Mouse (Mus musculus) brain, embryonic 18.5 days (tissue): ENCODE data around the gene Acvr1c.

Source experiments
- DNase-seq: peaks from one replicate; pipeline ENCODE4 v3.0.0-alpha.2; 2012; ENCODE audit warnings: low read depth, low spot score

Gene Acvr1c

GRCm38 (mm10) chr2:58357414-58358131 is at the start of gene Acvr1c:
Gene Acvr1c (minus strand): TSS chr2:58357895.
- DNase-seq = no peak

DNA sequence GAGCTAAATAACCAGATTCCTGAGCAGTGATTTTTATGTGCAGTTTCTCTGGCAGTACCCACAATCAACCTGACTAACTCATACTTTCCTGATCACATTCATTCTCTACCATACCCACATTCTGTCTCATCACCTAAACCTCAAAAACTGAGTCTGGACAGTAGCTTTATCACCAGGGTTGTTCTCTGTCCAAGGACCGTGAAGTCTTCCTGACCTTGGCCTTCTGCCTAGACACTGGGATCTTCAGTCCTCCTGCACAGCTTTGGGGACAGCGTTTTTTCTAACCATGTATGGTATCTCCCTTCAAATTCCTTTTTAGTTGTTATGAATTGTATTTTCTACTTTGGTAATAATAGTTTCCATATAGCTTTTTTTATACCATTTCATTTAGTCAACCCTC is 45.8 kb upstream of the Acvr1c start:
- DNase-seq = no peak

DNA sequence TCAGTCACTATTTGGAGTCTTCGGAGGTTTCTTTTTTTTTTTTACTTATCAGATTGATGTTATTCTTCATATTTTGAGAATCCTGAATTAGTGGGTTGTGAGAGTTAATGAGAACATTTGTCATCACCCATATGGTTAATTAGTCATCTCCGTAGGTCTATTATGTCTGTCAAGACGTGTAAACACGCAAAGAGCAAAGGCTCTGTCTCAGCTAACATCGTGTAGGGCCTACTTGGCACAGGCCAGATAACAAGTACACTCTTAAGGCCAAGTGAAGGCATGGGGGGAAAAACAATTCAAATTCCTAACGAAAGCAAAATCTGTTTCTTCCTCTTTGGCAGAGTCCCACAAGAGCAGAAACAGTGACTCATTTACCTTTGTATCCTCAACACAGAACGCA is 30.9 kb upstream of the Acvr1c start:
- DNase-seq = no peak

DNA sequence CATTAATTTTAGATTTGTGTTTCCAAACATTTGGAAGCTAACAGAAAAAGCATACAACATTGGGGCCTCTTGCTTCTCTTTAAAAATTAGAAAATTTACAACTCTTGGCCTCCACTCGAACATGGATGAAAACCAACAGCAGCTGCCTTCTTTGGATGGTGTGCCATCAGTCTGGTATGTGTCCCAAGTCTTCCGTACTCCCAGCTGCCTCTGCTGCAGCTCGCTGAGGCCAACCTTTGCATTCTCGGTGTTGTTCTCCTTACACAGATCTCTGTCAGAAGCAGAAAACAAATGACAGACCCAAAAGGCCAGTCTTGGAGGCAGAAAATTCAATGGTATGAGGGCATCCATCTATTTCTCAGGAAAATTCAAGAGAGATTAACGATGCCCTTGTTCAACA is 22.3 kb upstream of the Acvr1c start:
- DNase-seq = no peak

DNA sequence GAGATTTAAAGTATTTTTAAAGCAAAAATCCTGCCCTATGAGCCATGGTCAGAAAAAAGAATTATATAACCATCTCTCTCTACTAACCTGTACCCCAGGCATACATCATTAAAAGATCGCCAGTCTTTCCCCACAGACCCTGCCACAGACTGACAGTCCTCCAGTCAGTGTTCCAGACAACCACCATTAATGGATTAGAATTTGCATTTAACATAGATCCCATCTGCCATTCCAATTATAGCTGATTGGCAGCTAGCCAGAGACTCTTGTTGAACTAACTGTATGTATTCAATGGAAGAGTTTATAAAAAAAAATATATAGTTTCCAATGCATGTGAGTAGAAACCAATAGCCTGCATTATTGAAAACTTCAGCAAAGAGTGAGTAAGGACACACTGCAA is 21.8 kb upstream of the Acvr1c start:
- no peak for DNase-seq

DNA sequence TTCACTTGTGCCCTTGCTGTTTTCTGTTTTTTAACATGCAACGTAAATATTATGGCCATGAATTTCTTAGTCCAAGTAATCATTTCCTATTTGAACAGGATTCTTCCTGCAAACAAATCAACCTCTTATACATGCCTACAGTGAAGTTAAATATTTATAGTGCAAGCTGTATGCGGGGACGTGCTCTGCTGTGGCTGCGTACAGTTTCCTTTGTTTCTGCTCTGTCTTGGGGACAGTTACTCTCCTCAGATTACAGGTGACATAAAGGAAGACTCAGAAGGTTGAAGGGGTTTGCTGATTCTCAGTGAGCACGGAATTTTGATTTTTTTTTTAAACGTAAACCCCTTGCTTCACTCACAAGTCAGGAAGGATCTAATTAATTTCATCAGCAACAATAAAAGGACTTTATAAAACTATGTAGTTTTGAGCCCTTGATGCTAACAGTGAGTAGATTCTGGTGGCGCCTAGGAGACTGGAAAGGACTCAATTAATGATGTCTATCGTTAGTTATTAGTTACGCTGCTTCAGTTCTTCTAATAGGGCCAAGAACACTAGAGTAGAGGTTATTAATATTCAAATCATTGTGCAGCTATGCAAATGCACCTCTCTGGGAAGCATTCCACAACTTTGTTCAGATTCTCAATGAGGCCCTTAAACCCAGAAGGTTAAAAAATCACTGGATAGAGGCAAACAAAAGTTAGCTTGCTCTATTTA is 19.9 kb upstream of the Acvr1c start:
- no peak for DNase-seq

- no peak for DNase-seq
These were observed 8.5 kb upstream of the Acvr1c start for GRCm38 (mm10) chr2:58366196-58366595.

DNA sequence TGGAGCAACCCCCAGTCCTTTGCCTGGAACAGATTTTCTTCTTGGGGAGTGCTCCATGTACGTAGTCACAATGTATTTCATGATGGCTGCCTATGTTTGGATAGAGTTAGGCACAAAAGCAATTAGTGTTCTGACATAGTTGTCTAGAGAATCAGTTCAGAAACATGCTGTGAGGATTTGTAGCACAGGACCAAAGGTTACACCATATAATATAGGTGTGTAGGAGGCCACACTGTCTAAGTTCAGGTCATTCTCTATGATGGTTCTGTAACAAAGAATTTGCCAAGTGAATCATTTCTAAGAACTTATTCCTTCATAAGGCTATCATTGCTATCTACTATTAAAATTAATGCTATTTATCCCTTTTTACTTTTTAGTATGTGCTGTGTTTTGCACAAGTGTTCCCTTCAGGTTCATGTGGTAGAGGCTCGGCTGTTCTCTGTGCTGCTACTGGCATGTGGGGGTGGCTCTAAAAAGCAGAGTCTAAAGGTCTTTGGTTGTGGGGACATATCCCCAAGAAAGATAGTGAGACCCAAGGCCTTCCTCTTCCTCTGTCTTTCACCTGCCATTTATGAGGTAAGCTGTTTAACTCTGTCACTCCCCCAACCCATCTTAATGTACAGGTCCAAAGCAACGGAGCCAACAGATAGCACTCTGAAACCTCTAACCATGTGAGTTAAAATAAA is 3.8 kb upstream of the Acvr1c start:
- DNase-seq = no peak

GRCm38 (mm10) chr2:58358132-58358460 is 401 bp upstream of the Acvr1c start:
- DNase-seq = no peak

DNA sequence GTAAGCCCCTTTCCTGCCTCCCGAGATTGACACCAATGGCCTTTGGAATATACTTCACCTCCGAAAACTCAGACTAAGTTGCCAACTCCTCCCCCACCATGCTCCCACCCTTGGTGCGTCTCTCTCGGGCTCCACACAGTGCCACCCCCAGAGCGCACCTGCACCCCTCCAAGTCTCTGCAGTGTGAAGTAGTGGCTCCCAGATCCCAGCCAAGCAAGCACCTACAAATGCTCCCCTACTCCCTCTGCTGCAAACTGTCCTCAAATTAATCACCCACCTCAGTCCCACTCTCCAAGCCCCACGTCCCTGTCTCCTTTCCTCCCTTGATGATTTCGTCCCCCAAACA is 654 bp downstream of the Acvr1c start:
- no peak for DNase-seq

GRCm38 (mm10) chr2:58354389-58354788 is 3.3 kb downstream of the Acvr1c start:
- no peak for DNase-seq

GRCm38 (mm10) chr2:58352846-58353245 is 4.8 kb downstream of the Acvr1c start:
- DNase-seq = no peak

- DNase-seq = no peak
These were observed 7.0 kb downstream of the Acvr1c start for GRCm38 (mm10) chr2:58350657-58351056.

DNA sequence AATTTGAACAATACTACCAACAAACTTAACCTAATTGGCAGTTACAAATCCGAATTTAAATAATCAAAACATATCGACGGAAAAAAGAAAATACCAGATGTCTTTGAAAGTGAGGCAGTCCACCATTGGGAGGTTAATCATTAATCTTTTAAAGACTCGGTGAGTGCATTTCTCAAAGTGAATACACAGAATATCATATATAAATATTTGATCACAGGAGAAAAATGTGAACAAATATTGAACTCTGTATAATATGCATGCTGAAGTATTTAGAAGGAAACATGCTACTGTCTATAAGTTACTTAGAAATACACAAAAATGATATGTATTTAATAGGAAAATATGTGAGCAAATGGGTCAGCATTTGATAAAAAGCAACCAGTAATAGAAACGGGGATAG is 21.0 kb downstream of the Acvr1c start:
- DNase-seq = no peak

DNA sequence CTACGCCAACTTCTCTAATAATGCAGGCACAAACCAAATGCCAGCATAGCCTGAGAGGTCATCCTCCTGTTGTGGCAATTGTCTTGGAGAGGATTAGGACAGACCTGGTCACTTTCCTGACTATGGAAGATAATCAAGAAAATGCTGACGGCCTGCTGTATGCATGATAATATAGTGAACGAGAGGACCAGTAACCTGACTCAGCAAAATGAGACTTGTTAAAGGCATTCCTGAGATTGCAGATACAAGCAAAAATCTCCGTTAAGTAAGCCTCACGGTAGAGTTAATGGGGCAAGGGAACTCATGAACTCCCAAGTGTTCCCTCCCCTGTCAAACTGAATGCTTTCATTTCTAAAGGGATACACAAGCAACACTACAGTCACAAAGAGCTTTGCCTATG is 28.1 kb downstream of the Acvr1c start:
- no peak for DNase-seq

DNA sequence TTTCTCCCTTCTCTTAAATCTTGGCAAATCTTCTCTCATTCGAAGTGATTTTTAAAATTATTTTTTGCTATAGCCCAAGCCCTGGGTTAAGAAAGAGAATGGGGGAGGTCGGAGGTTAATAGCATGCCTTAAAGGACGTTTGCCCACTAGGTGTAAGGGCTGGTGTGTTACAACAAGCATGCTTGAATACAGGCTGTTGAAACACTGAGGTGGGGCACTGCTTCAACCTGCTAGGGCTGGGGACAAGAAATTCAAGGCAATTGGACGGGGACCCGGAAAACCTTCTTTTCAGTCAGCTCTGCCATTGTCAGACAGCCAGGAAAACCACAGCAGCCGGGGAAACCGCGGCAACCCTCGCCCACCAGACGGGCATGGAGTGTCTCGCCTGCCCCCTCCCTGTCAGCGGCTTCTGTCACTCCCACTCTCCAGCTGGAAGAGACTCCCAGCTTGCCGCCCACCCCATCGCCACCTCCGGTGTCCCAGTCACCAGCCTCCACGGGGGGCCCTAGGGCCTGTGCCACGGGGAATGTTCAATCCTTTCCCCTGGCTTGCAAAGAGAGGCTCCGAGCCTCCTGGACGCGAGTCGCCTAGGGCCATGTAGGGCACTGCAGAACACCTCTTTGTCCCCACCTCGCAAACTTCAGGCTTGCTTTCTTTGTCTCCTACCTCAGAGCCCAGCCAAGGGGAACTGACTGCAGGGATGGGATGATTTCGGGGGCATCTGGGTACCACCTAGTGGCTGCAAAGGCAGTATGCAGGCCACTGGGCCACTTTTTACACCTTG is 33.4 kb downstream of the Acvr1c start:
- peak; percentile 12 for DNase-seq

- DNase-seq = no peak
These were observed 34.4 kb downstream of the Acvr1c start for GRCm38 (mm10) chr2:58323274-58323673.

DNA sequence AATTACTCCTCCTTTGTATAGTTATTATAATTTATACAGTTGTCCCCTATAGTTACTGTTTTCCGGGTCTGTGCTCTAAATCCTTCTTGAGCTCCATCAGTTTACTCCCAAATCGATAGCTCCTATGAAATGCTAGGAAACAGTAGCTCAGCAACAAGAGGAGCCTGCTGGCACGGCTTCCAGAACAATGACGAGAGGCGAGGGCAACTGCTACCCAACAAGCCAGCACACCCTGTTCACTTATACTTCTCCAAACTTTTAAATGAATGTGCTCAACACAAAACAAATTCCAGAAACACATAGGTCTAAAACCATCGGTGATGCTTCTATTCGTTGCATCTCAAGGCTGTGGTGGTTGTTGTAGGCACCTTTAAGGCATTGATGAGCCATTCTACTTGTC is 41.5 kb downstream of the Acvr1c start:
- DNase-seq = no peak

DNA sequence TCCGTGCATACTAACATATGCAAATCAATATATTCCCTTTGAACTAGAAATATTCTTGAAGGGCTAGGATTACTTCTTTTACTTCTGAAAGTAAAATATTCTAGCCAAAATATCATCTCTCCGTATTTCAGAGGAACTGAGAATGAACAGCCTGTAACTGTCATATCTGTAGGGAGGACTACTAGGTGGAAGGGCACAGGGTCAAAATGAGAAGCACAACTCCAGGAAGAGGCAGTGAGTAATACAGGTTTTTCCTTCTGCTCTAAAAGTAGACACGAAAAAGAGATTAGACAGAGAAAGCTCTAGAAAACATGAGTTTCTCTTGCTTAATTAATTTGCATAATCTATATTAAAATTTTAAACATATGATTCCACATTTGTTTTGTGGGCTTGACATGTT is 48.0 kb downstream of the Acvr1c start:
- DNase-seq = no peak

GRCm38 (mm10) chr2:58304450-58304849 is 53.2 kb downstream of the Acvr1c start:
- DNase-seq = no peak

DNA sequence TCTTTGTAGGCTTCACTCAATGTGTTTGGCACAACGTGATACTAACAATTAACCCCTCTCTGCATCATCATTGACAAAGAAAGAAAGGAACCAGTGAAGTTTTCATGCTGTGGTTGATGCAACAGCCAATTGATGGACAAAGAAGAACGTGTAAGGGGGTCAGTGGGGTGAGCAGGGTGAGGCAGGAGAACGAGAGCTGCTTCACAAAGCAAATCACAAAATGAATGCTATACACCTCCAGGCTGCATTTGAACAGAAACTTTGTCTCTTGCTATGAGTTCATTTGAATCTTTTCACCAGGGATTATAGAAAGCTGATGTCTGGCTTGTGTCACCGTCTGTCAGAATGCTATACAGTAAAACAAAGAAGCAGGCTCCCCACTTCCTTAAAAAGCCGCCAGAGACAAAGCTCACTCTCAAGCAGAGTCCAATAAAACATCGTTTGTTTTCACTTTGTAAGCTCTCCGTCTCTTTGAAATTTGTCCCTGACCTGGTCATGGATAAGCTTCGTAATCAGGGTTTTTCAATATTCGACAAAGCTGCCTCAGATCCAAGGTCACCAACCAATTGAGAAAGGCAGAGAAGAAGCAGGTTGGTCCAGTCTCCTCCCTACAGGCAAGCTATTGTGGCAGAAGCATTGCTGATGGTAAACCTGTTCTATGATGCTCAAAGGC is 67.8 kb downstream of the Acvr1c start:
- no peak for DNase-seq

- DNase-seq = no peak
These were observed 68.4 kb downstream of the Acvr1c start for GRCm38 (mm10) chr2:58289331-58289730.
